Mouse (Mus musculus) midbrain, embryonic 14.5 days (tissue): ENCODE measurements around the gene Plod2. TPM values are rescaled to one million over a fixed set of nuclear protein-coding genes. Genes with fewer than 3 reads are reported as not detected.
A peak's percentile ranks its signal among the peaks of the same experiment; 100 is the strongest.

Source experiments
- ATAC-seq: fragments of 200-750 bp; cut with Nextera tagmentation; 2 replicates; pipeline ENCODE4 v1.8.0; 2017; ENCODE audit warnings: moderate number of reproducible peaks, moderate library complexity; ENCODE audit not compliant: low FRiP score, low TSS enrichment
- DNase-seq: peaks from one replicate; pipeline ENCODE4 v3.0.0-alpha.2; 2015
- H3K27ac ChIP-seq: fragments of 300-500 bp; sonication (generic); replicated peaks from 2 replicates; pipeline ENCODE4 v1.5.1; 2014; ENCODE audit warnings: mild to moderate bottlenecking, low read depth, low read length, moderate library complexity
- H3K27me3 ChIP-seq: fragments of 300-500 bp; sonication (generic); 2 replicates; pipeline ENCODE4 v1.6.1; 2014; ENCODE audit warnings: low read length, control low read depth, mixed read lengths; ENCODE audit not compliant: control insufficient read depth, insufficient read depth
- H3K36me3 ChIP-seq: fragments of 300-500 bp; sonication (generic); 2 replicates; pipeline ENCODE4 v1.6.1; 2014; ENCODE audit warnings: low read length, control low read depth; ENCODE audit not compliant: control insufficient read depth, insufficient read depth
- H3K4me1 ChIP-seq: fragments of 300-500 bp; sonication (generic); 2 replicates; pipeline ENCODE4 v1.6.1; 2014; ENCODE audit warnings: mild to moderate bottlenecking, antibody characterized with exemption, low read length, control low read depth; ENCODE audit not compliant: control insufficient read depth, insufficient read depth
- H3K4me2 ChIP-seq: fragments of 300-500 bp; sonication (generic); 2 replicates; pipeline ENCODE4 v1.6.1; 2014; ENCODE audit warnings: mild to moderate bottlenecking, low read length, moderate library complexity
- H3K4me3 ChIP-seq: fragments of 300-500 bp; sonication (generic); replicated peaks from 2 replicates; pipeline ENCODE4 v1.5.1; 2014; ENCODE audit warnings: low read depth, low read length
- H3K9ac ChIP-seq: fragments of 300-500 bp; sonication (generic); replicated peaks from 2 replicates; pipeline ENCODE4 v1.6.1; 2014; ENCODE audit warnings: mild to moderate bottlenecking, low read length, moderate library complexity
- H3K9me3 ChIP-seq: fragments of 300-500 bp; sonication (generic); 2 replicates; pipeline ENCODE4 v1.6.1; 2016; ENCODE audit warnings: low read length, control low read depth, mixed read lengths; ENCODE audit not compliant: control insufficient read depth
- WGBS: fragments of 180-500 bp; shearing (Covaris S2); extraction: QIAGEN DNeasy Blood & Tissue Kit; methylation state at CpG from one replicate; pipeline ENCODE4 v1.1.7; 2014; 5-methylcytosine and 5-hydroxymethylcytosine counted together
- polyA plus RNA-seq: library from polyadenylated mRNA; unstranded; fragments of >200 nt; fragmentation: Nextera tagmentation; extraction: Ambion mirVana; gene quantifications from 2 replicates; pipeline ENCODE4 v1.2.1, GENCODE M21; 2014

Gene Plod2
- polyA plus RNA-seq, 1 experiment from 2014 or later = 13.1 TPM

- Histone ChIP-seq H3K9me3 (no peaks in the 10 kb centered on the region), H3K27me3 (no peaks in the 10 kb centered on the region), H3K36me3 (no peaks in the 10 kb centered on the region), H3K9ac (no peak overlapping the region), H3K4me2 (no peak overlapping the region), H3K4me1 (no peaks in the 10 kb centered on the region), H3K27ac (no peak overlapping the region), H3K4me3 (no peak overlapping the region)
- no peak for DNase-seq
- ATAC-seq = no peak
- 86% methylated on average over 2 of the region's 2 CpGs for WGBS
Measured at GRCm38 (mm10) chr9:92621878-92622282, 79.9 kb downstream of the Plod2 start.

- 88% methylated on average over 3 of the region's 3 CpGs for WGBS
Measured at GRCm38 (mm10) chr9:92634792-92635191, 92.8 kb downstream of the Plod2 start.

GRCm38 (mm10) chr9:92639200-92639897 lies 97.3 kb downstream of the Plod2 start:
- Histone ChIP-seq H3K4me1 (no peaks in the 10 kb centered on the region), H3K9me3 (no peaks in the 10 kb centered on the region), H3K27me3 (no peaks in the 10 kb centered on the region), H3K4me3 (no peak overlapping the region), H3K4me2 (no peak overlapping the region), H3K27ac (no peak overlapping the region), H3K9ac (no peak overlapping the region), H3K36me3 (no peaks in the 10 kb centered on the region)
- no peak for ATAC-seq
- WGBS = 91% methylated on average over 6 of the region's 6 CpGs
- peak; percentile 32 for DNase-seq

More at GRCm38 (mm10) chr9:92634792-92635191, 92.8 kb downstream of the Plod2 start:
- ATAC-seq = no peak
- DNase-seq = no peak
- H3K27me3 ChIP-seq = no peaks in the 10 kb centered on the region
- H3K9me3 ChIP-seq = no peaks in the 10 kb centered on the region
- no peaks in the 10 kb centered on the region for H3K4me1 ChIP-seq
- H3K27ac ChIP-seq = no peak overlapping the region
- H3K9ac ChIP-seq = no peak overlapping the region
- H3K4me2 ChIP-seq = no peak overlapping the region
- no peaks in the 10 kb centered on the region for H3K36me3 ChIP-seq
- H3K4me3 ChIP-seq = no peak overlapping the region

- no peak overlapping the region for H3K9ac ChIP-seq
Measured at GRCm38 (mm10) chr9:92641717-92642116, 99.7 kb downstream of the Plod2 start.

More at GRCm38 (mm10) chr9:92641717-92642116, 99.7 kb downstream of the Plod2 start:
- Histone ChIP-seq H3K9me3 (no peaks in the 10 kb centered on the region), H3K4me1 (no peaks in the 10 kb centered on the region), H3K4me3 (no peak overlapping the region), H3K4me2 (no peak overlapping the region), H3K27me3 (no peaks in the 10 kb centered on the region), H3K36me3 (no peaks in the 10 kb centered on the region), H3K27ac (no peak overlapping the region)
- DNase-seq (no peak), ATAC-seq (no peak)
- WGBS = 78% methylated on average over 1 of the region's 1 CpGs

Other genes starting within 250 kb of the Plod2 start
- not detected in 2 replicates for gene 1700057G04Rik, start 232.8 kb upstream of the Plod2 start, polyA plus RNA-seq
- 0.55 and 1.2 TPM in 2 replicates for gene Plscr4, start 84.8 kb upstream of the Plod2 start, polyA plus RNA-seq